Mouse (Mus musculus): ENCODE results near the gene Calhm6. TPM values are rescaled to one million over a fixed set of nuclear protein-coding genes. Genes with fewer than 3 reads are reported as not detected.

Calhm6 gene
- total and polyA plus RNA-seq, 2 experiments from 2014 or later = 0.44 to 1.1 TPM

GRCm38 (mm10) chr10:34139768-34140167 is 12.0 kb upstream of the Calhm6 start:
- WGBS = 73% methylated on average over 4 of the region's 4 CpGs
- Histone ChIP-seq H3K36me3 (ENCODE audit: insufficient read depth, low read length) (no peaks in the 10 kb centered on the region), H3K4me3 (ENCODE audit: low read depth, low read length) (no peak overlapping the region), H3K9me3 (ENCODE audit: low read length) (no peaks in the 10 kb centered on the region), H3K4me1 (ENCODE audit: insufficient read depth, low read length) (no peaks in the 10 kb centered on the region), H3K27ac (ENCODE audit: low read depth, low read length) (no peak overlapping the region), H3K4me2 (ENCODE audit: low read depth, low read length, poor library complexity, severe bottlenecking) (no peak overlapping the region), H3K27me3 (ENCODE audit: insufficient read depth, low read length) (no peaks in the 10 kb centered on the region), H3K9ac (replicated peaks; ENCODE audit: low read length, poor library complexity, severe bottlenecking) (no peak overlapping the region)
- no peak for TF ChIP-seq CTCF (IDR thresholded peaks at IDR 0.05)
- DNase-seq (ENCODE audit: low spot score) (no peak), ATAC-seq (ENCODE audit: low FRiP score) (no peak)

- H3K4me1 ChIP-seq (ENCODE audit: insufficient read depth, low read length) = no peaks in the 10 kb centered on the region
- 61% methylated on average over 6 of the region's 6 CpGs for WGBS
- TF ChIP-seq CTCF (IDR thresholded peaks at IDR 0.05) = no peak
- no peak overlapping the region for H3K27ac ChIP-seq (ENCODE audit: low read depth, low read length)
- no peak overlapping the region for H3K4me3 ChIP-seq (ENCODE audit: low read depth, low read length)
- no peak for DNase-seq (ENCODE audit: low spot score)
- H3K27me3 ChIP-seq (ENCODE audit: insufficient read depth, low read length) = no peaks in the 10 kb centered on the region
- no peak for ATAC-seq (ENCODE audit: low FRiP score)
- no peaks in the 10 kb centered on the region for H3K36me3 ChIP-seq (ENCODE audit: insufficient read depth, low read length)
- H3K9ac ChIP-seq (replicated peaks; ENCODE audit: low read length, poor library complexity, severe bottlenecking) = no peak overlapping the region
- H3K4me2 ChIP-seq (ENCODE audit: low read depth, low read length, poor library complexity, severe bottlenecking) = no peak overlapping the region
- no peaks in the 10 kb centered on the region for H3K9me3 ChIP-seq (ENCODE audit: low read length)
These were observed 10.2 kb upstream of the Calhm6 start for GRCm38 (mm10) chr10:34138027-34138426.

- DNase-seq (ENCODE audit: low spot score) (no peak), ATAC-seq (ENCODE audit: low FRiP score) (no peak)
- no peak for TF ChIP-seq CTCF (IDR thresholded peaks at IDR 0.05)
- no peak overlapping the region for H3K27ac ChIP-seq (ENCODE audit: low read depth, low read length)
- no peaks in the 10 kb centered on the region for H3K36me3 ChIP-seq (ENCODE audit: insufficient read depth, low read length)
- H3K9ac ChIP-seq (replicated peaks; ENCODE audit: low read length, poor library complexity, severe bottlenecking) = no peak overlapping the region
- H3K4me3 ChIP-seq (ENCODE audit: low read depth, low read length) = no peak overlapping the region
- no peak overlapping the region for H3K4me2 ChIP-seq (ENCODE audit: low read depth, low read length, poor library complexity, severe bottlenecking)
- no peaks in the 10 kb centered on the region for H3K27me3 ChIP-seq (ENCODE audit: insufficient read depth, low read length)
- no peaks in the 10 kb centered on the region for H3K9me3 ChIP-seq (ENCODE audit: low read length)
- WGBS = 12% methylated on average over 6 of the region's 6 CpGs
- H3K4me1 ChIP-seq (ENCODE audit: insufficient read depth, low read length) = no peaks in the 10 kb centered on the region
These were observed 8.6 kb upstream of the Calhm6 start for GRCm38 (mm10) chr10:34136432-34136831.

GRCm38 (mm10) chr10:34131356-34131755 is 3.6 kb upstream of the Calhm6 start:
- ATAC-seq (ENCODE audit: low FRiP score) = no peak
- Histone ChIP-seq H3K4me2 (ENCODE audit: low read depth, low read length, poor library complexity, severe bottlenecking) (no peak overlapping the region), H3K4me1 (ENCODE audit: insufficient read depth, low read length) (no peaks in the 10 kb centered on the region), H3K9ac (replicated peaks; ENCODE audit: low read length, poor library complexity, severe bottlenecking) (no peak overlapping the region), H3K9me3 (ENCODE audit: low read length) (no peaks in the 10 kb centered on the region), H3K36me3 (ENCODE audit: insufficient read depth, low read length) (no peaks in the 10 kb centered on the region), H3K27ac (ENCODE audit: low read depth, low read length) (no peak overlapping the region), H3K4me3 (ENCODE audit: low read depth, low read length) (no peak overlapping the region), H3K27me3 (ENCODE audit: insufficient read depth, low read length) (no peaks in the 10 kb centered on the region)
- WGBS = 84% methylated on average over 2 of the region's 2 CpGs
- no peak for DNase-seq (ENCODE audit: low spot score)
- no peak for TF ChIP-seq CTCF (IDR thresholded peaks at IDR 0.05)

DNA sequence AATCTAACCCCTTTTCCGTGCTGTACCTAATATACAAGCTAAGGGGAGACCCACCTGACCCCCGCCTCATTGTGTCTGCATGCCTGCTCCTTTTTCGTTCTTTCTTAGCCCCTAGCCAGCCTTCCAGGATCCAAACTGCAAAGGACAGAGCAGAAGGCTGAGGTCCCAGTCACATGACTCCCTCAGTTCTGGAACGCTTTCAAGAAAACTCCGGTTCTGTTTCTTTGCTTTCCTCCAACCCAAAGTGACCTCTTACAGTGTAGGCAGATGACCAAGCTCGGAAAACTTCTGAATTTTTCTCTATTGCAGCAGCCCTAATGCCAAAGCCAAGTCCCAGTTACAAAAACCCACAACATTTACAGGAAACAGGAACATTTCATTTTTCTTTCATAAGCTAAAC is 607 bp upstream of the Calhm6 start:
- TF ChIP-seq CTCF (IDR thresholded peaks at IDR 0.05) = no peak
- ATAC-seq (ENCODE audit: low FRiP score) (no peak), DNase-seq (ENCODE audit: low spot score) (no peak)
- Histone ChIP-seq H3K36me3 (ENCODE audit: insufficient read depth, low read length) (no peaks in the 10 kb centered on the region), H3K9ac (replicated peaks; ENCODE audit: low read length, poor library complexity, severe bottlenecking) (no peak overlapping the region), H3K27ac (ENCODE audit: low read depth, low read length) (no peak overlapping the region), H3K4me3 (ENCODE audit: low read depth, low read length) (no peak overlapping the region), H3K27me3 (ENCODE audit: insufficient read depth, low read length) (no peaks in the 10 kb centered on the region), H3K4me2 (ENCODE audit: low read depth, low read length, poor library complexity, severe bottlenecking) (no peak overlapping the region), H3K4me1 (ENCODE audit: insufficient read depth, low read length) (no peaks in the 10 kb centered on the region), H3K9me3 (ENCODE audit: low read length) (no peaks in the 10 kb centered on the region)
- 80% methylated on average over 6 of the region's 6 CpGs for WGBS

GRCm38 (mm10) chr10:34118421-34118820 is 9.4 kb downstream of the Calhm6 start:
- no peak overlapping the region for H3K9ac ChIP-seq (replicated peaks; ENCODE audit: low read length, poor library complexity, severe bottlenecking)
- DNase-seq (ENCODE audit: low spot score) = no peak
- WGBS = 90% methylated on average over 2 of the region's 2 CpGs
- H3K27me3 ChIP-seq (ENCODE audit: insufficient read depth, low read length) = no peaks in the 10 kb centered on the region
- H3K27ac ChIP-seq (ENCODE audit: low read depth, low read length) = no peak overlapping the region
- no peaks in the 10 kb centered on the region for H3K4me1 ChIP-seq (ENCODE audit: insufficient read depth, low read length)
- no peak for ATAC-seq (ENCODE audit: low FRiP score)
- no peaks in the 10 kb centered on the region for H3K36me3 ChIP-seq (ENCODE audit: insufficient read depth, low read length)
- H3K4me2 ChIP-seq (ENCODE audit: low read depth, low read length, poor library complexity, severe bottlenecking) = no peak overlapping the region
- H3K9me3 ChIP-seq (ENCODE audit: low read length) = no peaks in the 10 kb centered on the region
- TF ChIP-seq CTCF (IDR thresholded peaks at IDR 0.05) = no peak
- no peak overlapping the region for H3K4me3 ChIP-seq (ENCODE audit: low read depth, low read length)

Data from midbrain, postnatal 0 days (tissue).